Mouse (Mus musculus): ENCODE results near the gene Nenf.
A peak's percentile ranks its signal among the peaks of the same experiment; 100 is the strongest.

The Nenf gene

GRCm38 (mm10) chr1:191323381-191323780 lies 5.4 kb upstream of the Nenf start:
- no peak for DNase-seq (ENCODE audit: low read depth, low spot score)

GRCm38 (mm10) chr1:191318686-191319085 lies 692 bp upstream of the Nenf start:
- no peak for DNase-seq (ENCODE audit: low read depth, low spot score)

GRCm38 (mm10) chr1:191316818-191317217 lies 1.2 kb downstream of the Nenf start:
- no peak for DNase-seq (ENCODE audit: low read depth, low spot score)

- DNase-seq (ENCODE audit: low read depth, low spot score), result no peak
Observed at GRCm38 (mm10) chr1:191313926-191314325, 4.1 kb downstream of the Nenf start.

- no peak for DNase-seq (ENCODE audit: low read depth, low spot score)
Observed at GRCm38 (mm10) chr1:191313158-191313557, 4.8 kb downstream of the Nenf start.

GRCm38 (mm10) chr1:191312513-191312941 lies 5.5 kb downstream of the Nenf start:
- peak; percentile 87 for DNase-seq (ENCODE audit: low read depth, low spot score)

GRCm38 (mm10) chr1:191311296-191311898 lies 6.6 kb downstream of the Nenf start:
- no peak for DNase-seq (ENCODE audit: low read depth, low spot score)

GRCm38 (mm10) chr1:191307766-191308455 lies 10.1 kb downstream of the Nenf start:
- peak; percentile 78 for DNase-seq (ENCODE audit: low read depth, low spot score)

- peak; percentile 57 for DNase-seq (ENCODE audit: low read depth, low spot score)
Observed at GRCm38 (mm10) chr1:191306316-191306715, 11.7 kb downstream of the Nenf start.

- peak; percentile 42 for DNase-seq (ENCODE audit: low read depth, low spot score)
Observed at GRCm38 (mm10) chr1:191305610-191306009, 12.4 kb downstream of the Nenf start.

GRCm38 (mm10) chr1:191304216-191304615 lies 13.8 kb downstream of the Nenf start:
- no peak for DNase-seq (ENCODE audit: low read depth, low spot score)

- DNase-seq (ENCODE audit: low read depth, low spot score), result no peak
Observed at GRCm38 (mm10) chr1:191303736-191304135, 14.3 kb downstream of the Nenf start.

GRCm38 (mm10) chr1:191301903-191302302 lies 16.1 kb downstream of the Nenf start:
- DNase-seq (ENCODE audit: low read depth, low spot score), result no peak

- peak; percentile 59 for DNase-seq (ENCODE audit: low read depth, low spot score)
Observed at GRCm38 (mm10) chr1:191299215-191299942, 18.6 kb downstream of the Nenf start.

- no peak for DNase-seq (ENCODE audit: low read depth, low spot score)
Observed at GRCm38 (mm10) chr1:191298304-191298703, 19.7 kb downstream of the Nenf start.

- no peak for DNase-seq (ENCODE audit: low read depth, low spot score)
Observed at GRCm38 (mm10) chr1:191296445-191296844, 21.5 kb downstream of the Nenf start.

- no peak for DNase-seq (ENCODE audit: low read depth, low spot score)
Observed at GRCm38 (mm10) chr1:191295784-191296183, 22.2 kb downstream of the Nenf start.

- DNase-seq (ENCODE audit: low read depth, low spot score), result no peak
Observed at GRCm38 (mm10) chr1:191293996-191294795, 23.8 kb downstream of the Nenf start.

GRCm38 (mm10) chr1:191293051-191293450 lies 24.9 kb downstream of the Nenf start:
- no peak for DNase-seq (ENCODE audit: low read depth, low spot score)

GRCm38 (mm10) chr1:191292348-191292747 lies 25.6 kb downstream of the Nenf start:
- DNase-seq (ENCODE audit: low read depth, low spot score), result no peak

GRCm38 (mm10) chr1:191288762-191289161 lies 29.2 kb downstream of the Nenf start:
- peak; percentile 91 for DNase-seq (ENCODE audit: low read depth, low spot score)

GRCm38 (mm10) chr1:191284502-191284901 lies 33.5 kb downstream of the Nenf start:
- DNase-seq (ENCODE audit: low read depth, low spot score), result no peak
